Mouse (Mus musculus): Measurements from ENCODE around the gene Irf8.

DNA sequence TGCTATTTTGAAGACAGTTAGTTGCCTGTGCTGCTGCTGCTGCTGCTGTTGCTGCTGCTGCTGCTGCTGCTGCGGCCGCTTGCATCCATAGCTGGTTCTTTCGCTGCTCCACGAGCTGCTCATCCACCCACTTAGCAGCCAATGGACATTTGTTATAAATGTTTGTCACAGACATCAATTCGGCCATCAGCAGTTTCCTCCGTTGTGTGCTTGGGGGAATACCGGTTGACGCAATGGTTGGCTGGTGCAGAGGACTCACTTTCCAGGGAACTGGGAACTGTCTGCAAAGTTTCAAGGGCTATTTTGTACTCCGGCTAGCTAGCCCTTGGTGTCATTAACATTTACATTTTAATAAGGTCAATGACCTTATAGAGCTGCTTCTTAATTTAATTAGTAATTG, 32.0 kb upstream of the Irf8 start:
- no peak for TF ChIP-seq GATA1 (IDR thresholded peaks at IDR 0.05; ENCODE audit: low read length)
- TF ChIP-seq TAL1 (IDR thresholded peaks at IDR 0.05; ENCODE audit: low read length): no peak
